Mouse (Mus musculus) midbrain, embryonic 12.5 days (tissue): ENCODE results near the gene Acsf3. TPM values are rescaled to one million over a fixed set of nuclear protein-coding genes. Genes with fewer than 3 reads are reported as not detected.

Experiments used
- ATAC-seq: fragments of 200-750 bp; cut with Nextera tagmentation; 2 replicates; pipeline ENCODE4 v1.8.0; 2017; ENCODE audit warnings: low read depth, moderate TSS enrichment, moderate library complexity; ENCODE audit not compliant: low FRiP score
- H3K27ac ChIP-seq: fragments of 300-500 bp; sonication (generic); replicated peaks from 2 replicates; pipeline ENCODE4 v1.5.1; 2016; ENCODE audit warnings: mild to moderate bottlenecking
- H3K27me3 ChIP-seq: fragments of 300-500 bp; sonication (generic); 2 replicates; pipeline ENCODE4 v1.6.1; 2016; ENCODE audit warnings: mild to moderate bottlenecking
- H3K36me3 ChIP-seq: fragments of 300-500 bp; sonication (generic); 2 replicates; pipeline ENCODE4 v1.6.1; 2016
- H3K4me1 ChIP-seq: fragments of 300-500 bp; sonication (generic); 2 replicates; pipeline ENCODE4 v1.6.1; 2016
- H3K4me2 ChIP-seq: fragments of 300-500 bp; sonication (generic); replicated peaks from 2 replicates; pipeline ENCODE4 v1.6.1; 2016; ENCODE audit warnings: mild to moderate bottlenecking, moderate library complexity
- H3K4me3 ChIP-seq: fragments of 300-500 bp; sonication (generic); 2 replicates; pipeline ENCODE4 v1.5.1; 2016; ENCODE audit warnings: mild to moderate bottlenecking
- H3K9ac ChIP-seq: fragments of 300-500 bp; sonication (generic); replicated peaks from 2 replicates; pipeline ENCODE4 v1.6.1; 2016; ENCODE audit warnings: mild to moderate bottlenecking, moderate library complexity
- H3K9me3 ChIP-seq: fragments of 300-500 bp; sonication (generic); 2 replicates; pipeline ENCODE4 v1.6.1; 2016; ENCODE audit warnings: mild to moderate bottlenecking
- WGBS: fragments of 180-500 bp; shearing (Covaris S2); methylation state at CpG from one replicate; pipeline ENCODE4 v1.1.7; 2016; 5-methylcytosine and 5-hydroxymethylcytosine counted together
- polyA plus RNA-seq: library from polyadenylated mRNA; unstranded; fragments of >200 nt; fragmentation: Nextera tagmentation; extraction: Ambion mirVana; gene quantifications from 2 replicates; pipeline ENCODE4 v1.2.1, GENCODE M21; 2016

The Acsf3 gene
- polyA plus RNA-seq, 1 experiment from 2014 or later: 16.9 TPM

DNA sequence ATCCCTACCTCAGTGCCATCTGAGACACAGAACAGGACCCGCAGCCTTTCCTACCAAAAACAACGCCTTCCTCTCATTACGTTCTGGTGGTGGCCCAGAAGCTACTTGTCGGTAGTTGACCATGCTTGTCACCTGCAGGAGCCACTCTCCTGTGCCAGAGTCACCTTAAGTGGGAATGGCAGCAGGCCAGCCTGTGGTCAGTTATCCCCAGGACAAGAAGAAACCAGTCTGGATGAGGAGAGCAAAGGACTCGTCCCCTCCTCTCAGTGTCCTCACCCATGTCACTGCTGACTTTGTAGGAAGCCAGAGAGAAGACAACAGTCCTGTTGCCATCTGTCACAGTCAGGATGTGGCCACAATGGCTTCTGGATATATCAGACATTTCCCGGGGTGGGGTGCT is 41.7 kb downstream of the Acsf3 start:
- no peak for ATAC-seq
- H3K9me3 ChIP-seq: no peaks in the 10 kb centered on the region
- H3K4me1 ChIP-seq: peaks cover 30% of the 10 kb centered on the region
- no peak overlapping the region for H3K4me3 ChIP-seq
- no peaks in the 10 kb centered on the region for H3K27me3 ChIP-seq
- H3K27ac ChIP-seq: no peak overlapping the region
- H3K9ac ChIP-seq: no peak overlapping the region
- H3K4me2 ChIP-seq: no peak overlapping the region
- WGBS: 91% methylated on average over 6 of the region's 6 CpGs
- H3K36me3 ChIP-seq: 0 out of 2 replicates have a peak, but pooled peaks cover 4% of the 10 kb centered on the region

- Histone ChIP-seq H3K4me2 (no peak overlapping the region), H3K4me1 (peaks cover 27% of the 10 kb centered on the region), H3K27me3 (no peaks in the 10 kb centered on the region), H3K9ac (no peak overlapping the region), H3K27ac (peak overlapping the region; percentile 40), H3K9me3 (no peaks in the 10 kb centered on the region), H3K36me3 (0 out of 2 replicates have a peak, but pooled peaks cover 4% of the 10 kb centered on the region), H3K4me3 (no peak overlapping the region)
- WGBS: 30% methylated on average over 13 of the region's 13 CpGs
- ATAC-seq: no peak
Observed at GRCm38 (mm10) chr8:122817724-122818496, 42.6 kb downstream of the Acsf3 start.

DNA sequence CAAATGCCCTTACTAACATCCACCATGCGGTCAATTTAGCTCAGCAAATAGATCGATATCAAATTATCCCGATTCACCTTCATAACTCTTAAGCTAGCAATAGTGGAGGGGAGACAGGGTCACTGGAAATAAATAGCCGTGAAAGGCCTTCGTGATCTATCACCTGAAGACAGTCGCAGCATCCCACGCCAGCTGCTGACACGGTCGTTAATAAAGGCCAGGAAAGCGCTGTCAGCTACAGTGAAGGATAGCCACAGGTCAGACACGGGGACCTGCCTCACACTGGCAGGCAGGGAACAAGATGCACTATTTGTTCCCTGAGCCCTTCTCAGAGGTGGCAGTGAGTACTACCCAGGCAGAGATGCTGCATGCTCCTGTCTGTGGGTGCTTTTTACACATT is 44.5 kb downstream of the Acsf3 start:
- H3K27ac ChIP-seq: no peak overlapping the region
- no peaks in the 10 kb centered on the region for H3K36me3 ChIP-seq
- H3K4me2 ChIP-seq: no peak overlapping the region
- H3K9ac ChIP-seq: no peak overlapping the region
- no peaks in the 10 kb centered on the region for H3K9me3 ChIP-seq
- H3K4me3 ChIP-seq: no peak overlapping the region
- no peaks in the 10 kb centered on the region for H3K27me3 ChIP-seq
- 80% methylated on average over 11 of the region's 11 CpGs for WGBS
- no peak for ATAC-seq
- peaks cover 20% of the 10 kb centered on the region for H3K4me1 ChIP-seq

DNA sequence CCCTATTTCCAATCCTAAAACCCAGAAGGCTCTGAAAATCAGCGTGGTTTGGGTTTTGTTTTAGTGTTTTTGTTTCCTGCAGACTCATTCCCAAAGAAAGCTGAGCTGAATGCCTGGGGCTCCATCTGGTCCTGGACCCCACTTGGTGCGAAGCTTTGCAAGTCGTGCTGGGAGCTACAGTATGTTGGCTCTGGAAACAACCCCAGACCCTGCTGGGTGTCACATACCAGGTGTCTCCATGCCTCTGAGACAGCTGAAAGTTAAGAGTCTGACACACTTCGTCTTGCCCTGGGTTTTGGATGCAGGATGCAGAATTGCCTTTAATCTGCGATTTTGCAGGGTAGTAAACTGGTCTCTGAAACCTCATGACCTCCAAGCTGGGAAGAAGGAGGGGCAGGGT is 49.3 kb downstream of the Acsf3 start:
- Histone ChIP-seq H3K4me3 (no peak overlapping the region), H3K36me3 (no peaks in the 10 kb centered on the region), H3K9ac (no peak overlapping the region), H3K9me3 (no peaks in the 10 kb centered on the region), H3K27ac (no peak overlapping the region), H3K4me2 (no peak overlapping the region), H3K4me1 (peaks cover 14% of the 10 kb centered on the region; the same call in 1 of the 2 replicates), H3K27me3 (peaks cover 10% of the 10 kb centered on the region; the same call in 1 of the 2 replicates)
- 50% methylated on average over 5 of the region's 5 CpGs for WGBS
- ATAC-seq: no peak

DNA sequence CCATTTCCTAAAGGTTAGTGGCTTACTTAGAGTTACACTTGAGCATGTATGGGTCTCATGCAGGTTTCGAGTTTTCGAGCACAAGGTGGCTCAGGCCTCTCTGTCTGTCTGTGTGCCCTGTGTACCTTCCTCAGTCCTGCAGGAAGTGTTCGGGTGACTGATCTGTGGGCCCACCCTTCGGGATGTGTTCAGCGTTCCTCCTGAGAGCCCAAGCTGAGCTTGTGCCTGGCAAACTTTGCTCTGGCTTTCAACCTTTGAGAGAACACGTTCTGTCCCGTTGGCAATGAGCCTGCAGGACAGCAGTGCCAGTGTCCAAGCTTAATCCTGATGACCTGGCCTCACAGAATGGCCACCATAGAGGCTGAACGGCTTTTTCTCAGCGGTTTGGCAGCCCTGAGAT is 49.7 kb downstream of the Acsf3 start:
- Histone ChIP-seq H3K4me2 (no peak overlapping the region), H3K27ac (no peak overlapping the region), H3K9ac (no peak overlapping the region), H3K36me3 (no peaks in the 10 kb centered on the region), H3K4me3 (no peak overlapping the region), H3K9me3 (no peaks in the 10 kb centered on the region), H3K27me3 (peaks cover 10% of the 10 kb centered on the region; the same call in 1 of the 2 replicates), H3K4me1 (peaks cover 14% of the 10 kb centered on the region; the same call in 1 of the 2 replicates)
- no peak for ATAC-seq
- WGBS: 80% methylated on average over 9 of the region's 9 CpGs

DNA sequence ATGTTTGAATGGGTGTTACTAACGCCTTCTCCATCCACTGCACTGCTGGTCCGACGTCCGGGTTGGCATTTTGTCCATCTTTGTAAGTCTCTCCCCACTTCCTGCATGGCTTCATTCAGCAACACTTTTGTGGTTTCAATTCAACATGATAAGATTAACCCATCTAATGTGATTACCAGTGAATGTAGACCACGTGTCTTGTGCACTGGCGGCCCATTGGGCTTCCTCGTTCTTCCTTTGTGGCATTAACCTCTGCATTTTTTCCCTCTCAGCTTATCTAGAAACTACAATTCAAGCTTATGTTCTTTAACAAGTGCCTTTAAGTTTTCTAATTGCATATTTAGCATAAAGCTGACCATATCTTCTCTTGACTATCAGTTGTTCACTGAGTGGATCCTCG is 50.1 kb downstream of the Acsf3 start:
- Histone ChIP-seq H3K4me2 (no peak overlapping the region), H3K4me3 (no peak overlapping the region), H3K9ac (no peak overlapping the region), H3K4me1 (peaks cover 14% of the 10 kb centered on the region; the same call in 1 of the 2 replicates), H3K9me3 (no peaks in the 10 kb centered on the region), H3K36me3 (no peaks in the 10 kb centered on the region), H3K27ac (no peak overlapping the region), H3K27me3 (peaks cover 10% of the 10 kb centered on the region; the same call in 1 of the 2 replicates)
- WGBS: 71% methylated on average over 8 of the region's 8 CpGs
- no peak for ATAC-seq

DNA sequence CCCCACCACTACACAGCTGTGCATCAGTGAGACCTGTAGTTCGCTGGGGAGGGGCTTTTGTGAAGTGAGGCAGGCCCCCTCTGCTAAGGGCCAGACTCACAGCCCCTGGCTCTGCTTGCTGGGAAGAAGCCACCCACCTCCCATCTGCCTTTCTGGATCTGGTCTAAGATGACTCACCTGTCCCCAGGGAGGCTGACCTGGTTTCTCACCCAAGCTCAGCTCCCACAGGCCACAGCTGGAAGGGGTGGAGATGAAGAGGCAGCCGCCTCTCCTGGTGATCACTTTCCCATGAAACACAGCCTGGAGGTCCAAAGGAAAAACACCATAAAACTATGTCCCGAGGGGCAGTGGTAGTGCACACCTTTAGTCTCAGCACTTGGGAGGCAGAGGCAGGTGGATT is 54.1 kb downstream of the Acsf3 start:
- Histone ChIP-seq H3K4me2 (no peak overlapping the region), H3K9me3 (no peaks in the 10 kb centered on the region), H3K27me3 (peaks cover 17% of the 10 kb centered on the region; the same call in 1 of the 2 replicates), H3K4me3 (no peak overlapping the region), H3K27ac (no peak overlapping the region), H3K9ac (no peak overlapping the region), H3K4me1 (peaks cover 14% of the 10 kb centered on the region; the same call in 1 of the 2 replicates), H3K36me3 (no peaks in the 10 kb centered on the region)
- WGBS: 88% methylated on average over 3 of the region's 3 CpGs
- no peak for ATAC-seq

DNA sequence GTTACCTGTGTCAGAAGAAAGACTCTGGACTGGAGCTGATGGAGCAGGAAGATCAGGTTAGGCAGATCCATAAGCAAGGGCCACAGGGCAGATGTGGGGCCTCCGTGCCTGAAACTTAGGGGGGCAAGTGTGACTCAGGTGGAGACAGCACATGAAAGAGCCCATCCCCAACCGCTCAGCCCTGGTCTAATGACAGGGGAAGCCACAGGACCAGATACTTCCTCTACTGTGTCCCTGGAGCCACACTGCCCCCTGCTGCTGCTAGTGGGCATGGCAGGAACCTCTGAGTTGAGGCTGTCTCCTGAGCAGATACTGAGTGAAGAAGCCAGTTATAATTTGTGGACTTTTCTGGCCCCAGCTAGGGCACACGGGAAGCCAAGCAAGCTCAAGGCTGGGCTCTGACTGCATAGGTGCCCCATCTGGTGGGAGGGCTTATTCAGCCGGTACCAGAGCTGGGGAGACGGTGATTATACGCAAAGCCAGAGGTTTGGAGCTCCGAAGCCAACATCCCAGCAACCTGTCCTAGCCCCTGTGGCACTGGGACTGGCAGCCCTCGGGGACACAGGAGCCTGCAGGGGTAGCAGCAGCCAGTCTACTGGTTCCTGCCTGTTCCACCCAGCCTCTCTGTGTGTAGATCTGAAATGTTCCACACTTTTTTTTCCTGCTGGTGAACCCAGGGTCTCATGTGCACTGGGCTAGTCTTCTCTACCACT is 55.2 kb downstream of the Acsf3 start:
- ATAC-seq: peak; percentile 83
- Histone ChIP-seq H3K4me1 (peaks cover 7% of the 10 kb centered on the region; the same call in 1 of the 2 replicates), H3K9ac (no peak overlapping the region), H3K27ac (no peak overlapping the region), H3K36me3 (no peaks in the 10 kb centered on the region), H3K4me2 (no peak overlapping the region), H3K9me3 (no peaks in the 10 kb centered on the region), H3K27me3 (peaks cover 17% of the 10 kb centered on the region; the same call in 1 of the 2 replicates), H3K4me3 (no peak overlapping the region)
- 44% methylated on average over 8 of the region's 8 CpGs for WGBS

DNA sequence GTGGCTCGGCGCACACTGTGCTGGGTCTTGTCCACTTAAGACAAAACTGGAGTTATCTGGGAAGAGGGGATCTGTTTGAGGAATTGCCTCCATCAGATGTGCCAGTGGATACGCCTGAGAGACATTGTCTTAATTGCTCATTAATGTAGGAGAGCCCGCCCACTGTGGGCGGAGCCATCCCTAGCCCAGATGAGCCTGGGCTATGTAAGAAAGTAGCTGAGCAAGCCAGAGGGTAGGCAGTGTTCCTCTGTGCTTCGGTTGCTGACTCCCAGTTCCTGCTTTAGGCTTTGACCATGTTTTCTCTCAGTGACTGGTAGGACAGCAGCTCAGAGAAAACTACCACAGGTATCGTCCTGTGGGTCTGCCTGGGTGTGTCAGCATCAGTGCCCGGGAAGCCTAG is 59.1 kb downstream of the Acsf3 start:
- H3K27me3 ChIP-seq: peaks cover 8% of the 10 kb centered on the region; the same call in 1 of the 2 replicates
- no peaks in the 10 kb centered on the region for H3K4me1 ChIP-seq
- no peaks in the 10 kb centered on the region for H3K9me3 ChIP-seq
- no peak overlapping the region for H3K4me2 ChIP-seq
- H3K4me3 ChIP-seq: no peak overlapping the region
- no peak overlapping the region for H3K27ac ChIP-seq
- no peak overlapping the region for H3K9ac ChIP-seq
- H3K36me3 ChIP-seq: no peaks in the 10 kb centered on the region
- ATAC-seq: no peak
- WGBS: 82% methylated on average over 8 of the region's 8 CpGs

GRCm38 (mm10) chr8:122834971-122835370 is 59.7 kb downstream of the Acsf3 start:
- H3K9ac ChIP-seq: no peak overlapping the region
- ATAC-seq: peak; percentile 60; the same call in 1 of the 2 replicates
- WGBS: 29% methylated on average over 8 of the region's 8 CpGs
- H3K9me3 ChIP-seq: no peaks in the 10 kb centered on the region
- no peak overlapping the region for H3K27ac ChIP-seq
- H3K4me3 ChIP-seq: no peak overlapping the region
- H3K36me3 ChIP-seq: no peaks in the 10 kb centered on the region
- no peaks in the 10 kb centered on the region for H3K4me1 ChIP-seq
- H3K4me2 ChIP-seq: no peak overlapping the region
- H3K27me3 ChIP-seq: peaks cover 7% of the 10 kb centered on the region; the same call in 1 of the 2 replicates

DNA sequence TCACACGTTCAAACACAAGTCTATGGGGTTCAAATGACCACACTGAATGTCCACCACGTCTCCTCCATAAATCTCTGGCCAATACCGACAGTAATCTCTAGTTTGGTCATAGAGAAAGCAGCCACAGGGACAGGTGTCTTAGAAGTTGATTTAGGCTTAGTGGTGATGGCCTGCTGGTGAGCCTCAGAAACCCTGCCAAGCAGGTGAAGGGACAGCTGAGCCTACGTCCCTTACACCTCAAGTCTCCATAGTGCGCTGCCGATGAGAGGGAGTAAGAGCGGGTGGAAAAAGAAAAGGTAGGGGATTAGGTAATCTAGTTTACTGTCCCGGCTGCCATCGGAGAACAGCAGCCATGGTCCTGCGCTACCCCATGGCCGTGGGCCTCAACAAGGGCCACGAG is 60.9 kb downstream of the Acsf3 start:
- WGBS: 86% methylated on average over 12 of the region's 12 CpGs
- no peak for ATAC-seq
- H3K4me2 ChIP-seq: no peak overlapping the region

GRCm38 (mm10) chr8:122836696-122837095 is 61.4 kb downstream of the Acsf3 start:
- Histone ChIP-seq H3K27ac (no peak overlapping the region), H3K4me2 (no peak overlapping the region), H3K9me3 (no peaks in the 10 kb centered on the region), H3K27me3 (no peaks in the 10 kb centered on the region), H3K36me3 (no peaks in the 10 kb centered on the region), H3K4me1 (no peaks in the 10 kb centered on the region), H3K4me3 (no peak overlapping the region), H3K9ac (no peak overlapping the region)
- 89% methylated on average over 13 of the region's 13 CpGs for WGBS
- no peak for ATAC-seq

More for the DNA sequence above, 60.9 kb downstream of the Acsf3 start:
- H3K36me3 ChIP-seq: no peaks in the 10 kb centered on the region
- H3K4me1 ChIP-seq: no peaks in the 10 kb centered on the region
- no peaks in the 10 kb centered on the region for H3K9me3 ChIP-seq
- H3K27me3 ChIP-seq: peaks cover 4% of the 10 kb centered on the region; the same call in 1 of the 2 replicates
- no peak overlapping the region for H3K4me3 ChIP-seq
- H3K27ac ChIP-seq: no peak overlapping the region
- H3K9ac ChIP-seq: no peak overlapping the region
